Mouse (Mus musculus): ENCODE results near the gene Pstpip1.
A peak's percentile ranks its signal among the peaks of the same experiment; 100 is the strongest.

DNA sequence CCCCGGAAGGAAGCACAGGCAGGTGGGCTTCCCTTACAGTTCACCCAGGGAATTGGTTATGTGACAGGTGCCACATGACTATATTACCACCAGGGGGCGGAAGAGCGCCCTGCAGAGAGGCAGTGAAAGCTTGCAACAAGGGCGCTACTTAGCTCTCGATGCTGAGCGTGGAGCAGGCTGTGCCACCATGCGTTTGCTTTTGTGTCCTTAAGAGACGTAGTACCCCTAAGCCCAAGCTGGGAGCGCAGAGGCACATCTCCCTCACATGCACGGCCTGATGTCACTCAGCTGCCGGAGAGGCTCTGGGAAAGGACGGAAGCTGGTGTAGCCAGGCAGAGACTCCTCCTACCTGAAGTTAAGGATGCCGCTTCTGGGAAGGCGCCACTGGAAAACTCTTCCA is 28.8 kb downstream of the Pstpip1 start:
- TF ChIP-seq CTCF (IDR thresholded peaks at IDR 0.05; ENCODE audit: insufficient read depth, low read length): peak; percentile 92
- TF ChIP-seq POLR2A (IDR thresholded peaks at IDR 0.05; ENCODE audit: borderline replicate concordance, extremely low read depth, low read depth, low read length): no peak
